Mouse (Mus musculus) erythroblast, adult 5-6 weeks (primary cell): ENCODE measurements around the gene Psmb5. TPM values are rescaled to one million over a fixed set of nuclear protein-coding genes. Genes with fewer than 3 reads are reported as not detected.

Experiments
- ATAC-seq: replicated peaks from 2 replicates; pipeline ENCODE4 v1.8.0; 2016; ENCODE audit warnings: moderate number of reproducible peaks, mild to moderate bottlenecking, moderate TSS enrichment, inconsistent platforms; ENCODE audit not compliant: poor library complexity, low FRiP score, severe bottlenecking
- total RNA-seq, 2 experiments: library from RNA; stranded (forward) in 1 of 2; stranded (reverse) in 1 of 2; fragments of 150-400 nt in 1 of 2; fragments of 200-764, 138-1000 nt in 1 of 2; gene quantifications; 2 replicates each; pipeline versions ENCODE4 v1.2.3 to v1.2.4; 2015 to 2017; ENCODE audit warnings: low replicate concordance in 2 of 2

The Psmb5 gene
- total RNA-seq, 2 experiments from 2014 or later = 12.9 to 47.7 TPM

DNA sequence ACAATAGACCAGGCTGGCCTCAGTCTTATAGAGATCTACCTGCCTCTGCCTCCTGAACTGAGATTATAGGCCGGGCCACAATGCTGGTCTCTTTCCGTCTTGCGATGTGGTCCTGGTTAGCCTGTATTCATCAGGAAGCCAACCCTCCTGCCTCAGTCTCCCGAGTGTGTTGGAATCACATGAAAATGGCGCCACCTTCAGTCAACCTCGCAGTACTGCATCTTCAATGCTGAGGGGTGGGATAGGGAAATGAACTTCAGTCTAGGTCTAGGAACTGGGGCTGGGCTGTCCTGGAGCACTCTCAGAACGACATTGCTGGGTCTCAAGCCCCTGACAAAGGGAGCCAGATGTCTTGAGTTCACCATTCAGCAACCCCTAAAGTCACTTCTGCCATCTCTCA lies 20.7 kb downstream of the Psmb5 start:
- no peak for ATAC-seq

DNA sequence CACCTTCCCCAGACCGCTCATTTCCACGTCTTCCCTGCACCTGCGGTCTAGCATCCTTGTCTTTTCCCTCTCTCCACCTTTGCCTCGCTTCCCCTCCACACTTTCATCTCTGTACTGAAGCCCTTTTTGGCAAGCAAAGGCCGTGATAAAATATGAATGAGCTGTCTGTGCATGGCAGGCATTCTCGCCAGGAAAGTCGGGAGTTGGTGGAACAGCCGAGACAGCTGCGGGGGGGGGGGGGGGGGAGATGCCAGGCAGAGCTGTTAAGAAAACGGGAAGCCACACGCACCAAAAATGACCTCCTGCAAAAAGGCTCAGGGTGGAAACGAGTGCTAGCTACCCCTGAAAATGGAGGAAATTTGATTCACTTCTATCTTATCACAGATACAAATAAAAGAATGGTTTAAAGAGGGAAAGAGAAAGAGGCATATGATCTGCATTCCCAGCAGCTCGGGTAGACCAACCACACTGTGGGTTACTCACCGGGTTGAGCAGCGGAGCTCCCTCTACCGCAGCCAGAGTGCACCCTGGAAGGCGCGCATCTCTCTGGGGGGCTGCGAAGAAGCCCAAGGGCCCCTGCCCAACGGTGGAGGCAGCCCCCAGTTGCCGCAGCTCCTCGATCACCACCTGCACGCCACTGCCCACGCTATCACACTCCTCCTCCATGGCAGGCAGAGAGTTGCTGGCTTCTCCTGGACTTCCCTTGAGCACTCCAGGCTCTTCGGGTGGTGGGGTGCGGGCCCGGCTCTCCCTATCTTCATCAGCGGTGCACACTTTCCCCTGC lies 23.0 kb downstream of the Psmb5 start:
- no peak for ATAC-seq

DNA sequence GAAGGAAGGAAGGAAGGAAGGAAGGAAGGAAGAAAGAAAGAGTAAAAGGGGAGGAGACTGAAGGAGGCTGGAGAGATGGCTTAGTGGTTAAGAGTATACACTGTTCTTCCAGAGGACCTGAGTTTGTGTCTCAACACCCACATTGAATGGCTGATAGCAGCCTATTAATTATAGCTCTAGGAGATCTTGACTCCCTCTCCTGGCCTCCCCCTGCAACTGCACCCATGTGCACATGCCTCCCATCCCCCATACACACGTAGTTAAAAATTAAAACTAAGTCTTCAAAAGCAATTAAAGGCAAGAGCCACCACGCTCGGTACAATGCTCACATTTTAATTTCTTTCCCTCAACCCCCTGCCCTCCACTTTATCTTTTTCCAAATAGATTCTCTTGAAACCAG lies 23.8 kb downstream of the Psmb5 start:
- ATAC-seq = peak; percentile 56; the same call in 1 of the 2 replicates

DNA sequence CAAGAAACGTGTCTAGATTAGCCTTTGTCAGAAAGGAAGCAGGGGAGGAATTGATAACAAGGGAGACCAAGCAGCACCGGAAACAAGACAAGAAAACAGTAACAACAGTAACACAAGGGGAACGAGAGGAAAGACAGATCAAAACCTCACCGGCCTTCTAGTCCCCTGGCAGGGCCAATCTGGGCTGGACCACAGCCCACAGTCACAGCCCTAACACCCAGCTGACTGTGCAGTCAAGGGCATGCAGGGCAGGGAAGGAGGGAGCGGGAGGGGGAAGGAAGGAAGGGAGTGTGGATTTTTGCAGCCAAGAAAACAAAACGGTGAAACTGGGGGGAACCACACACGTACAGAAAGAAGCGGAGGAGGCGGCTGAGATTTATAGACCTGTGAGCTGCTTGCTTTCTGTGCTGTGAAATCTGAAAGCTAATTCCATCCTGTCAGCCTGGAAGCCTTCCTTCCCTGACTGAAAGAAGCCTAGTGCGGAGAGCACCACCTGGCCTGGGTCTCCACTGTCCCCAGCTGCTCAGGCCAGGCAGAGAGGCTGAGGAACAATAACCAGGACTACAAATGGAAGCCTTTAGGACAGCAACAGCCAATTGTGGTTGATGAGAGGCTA lies 25.4 kb downstream of the Psmb5 start:
- no peak for ATAC-seq

DNA sequence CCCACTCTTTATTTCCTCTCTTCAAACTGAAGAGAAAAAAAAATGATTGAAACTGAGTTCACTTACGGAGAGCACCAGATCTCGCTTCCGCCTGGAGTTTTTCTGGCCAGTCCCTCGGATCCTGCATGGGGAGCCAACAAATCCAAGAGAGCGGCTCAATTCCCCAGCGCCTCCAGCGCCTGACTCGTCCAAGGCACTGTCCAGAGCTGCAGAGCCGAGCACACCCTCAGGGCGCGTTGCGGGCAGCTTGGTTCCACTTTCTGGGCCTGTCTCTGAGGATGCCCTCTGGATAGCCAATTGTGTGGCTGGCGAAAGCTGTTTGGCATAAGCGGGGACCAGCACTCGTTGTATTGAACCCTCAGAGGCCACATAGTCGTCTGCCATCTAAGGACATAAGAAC lies 26.8 kb downstream of the Psmb5 start:
- no peak for ATAC-seq

DNA sequence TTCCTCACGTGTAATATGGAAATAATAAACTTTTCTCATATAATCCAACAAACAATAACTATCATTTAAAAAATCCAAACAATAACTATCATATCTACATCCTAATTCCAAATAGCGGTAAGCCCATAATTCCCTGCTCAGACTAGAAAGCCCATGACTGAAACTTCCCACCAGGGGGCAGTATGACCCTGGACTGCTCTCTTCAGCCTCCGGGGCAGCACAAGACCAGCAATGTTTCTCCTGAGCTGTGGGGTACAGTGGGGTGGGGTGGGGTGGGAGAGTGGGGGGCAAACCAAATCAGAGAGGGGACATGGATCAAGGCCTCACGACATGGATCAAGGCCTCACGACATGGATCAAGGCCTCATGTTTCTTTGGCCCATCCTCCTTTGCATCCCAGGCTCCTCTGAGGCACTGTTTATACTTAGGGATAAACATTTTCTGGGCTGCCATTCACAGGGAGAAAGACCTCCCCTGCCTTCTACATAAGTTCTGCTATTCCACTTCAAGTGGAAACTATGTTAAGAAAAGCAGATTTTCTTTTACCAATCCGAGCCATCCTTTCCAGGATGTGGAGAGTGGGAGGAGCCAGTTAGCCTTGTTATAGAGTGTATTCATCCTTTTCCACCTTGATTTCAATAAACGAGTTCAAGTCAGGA lies 34.0 kb downstream of the Psmb5 start:
- ATAC-seq = peak; percentile 81

DNA sequence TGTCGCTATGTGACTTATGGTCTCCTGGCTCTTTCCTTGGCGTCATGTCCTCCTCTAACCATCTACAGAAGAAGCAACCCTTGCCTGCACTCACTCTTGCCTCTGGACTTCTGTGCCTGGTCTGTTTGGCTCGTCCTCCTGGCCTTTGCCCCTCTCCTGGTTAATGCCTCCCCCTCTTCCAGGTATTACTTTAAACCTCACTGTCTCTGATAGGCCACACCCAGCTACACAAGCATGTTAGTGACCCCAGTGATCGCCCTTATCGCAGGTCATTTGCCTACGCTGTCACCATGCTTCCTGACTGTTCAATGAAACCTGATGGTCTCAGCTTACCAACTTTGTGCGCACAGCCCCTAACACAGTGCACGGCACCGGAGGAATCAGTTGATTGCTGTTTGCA lies 35.3 kb downstream of the Psmb5 start:
- no peak for ATAC-seq

DNA sequence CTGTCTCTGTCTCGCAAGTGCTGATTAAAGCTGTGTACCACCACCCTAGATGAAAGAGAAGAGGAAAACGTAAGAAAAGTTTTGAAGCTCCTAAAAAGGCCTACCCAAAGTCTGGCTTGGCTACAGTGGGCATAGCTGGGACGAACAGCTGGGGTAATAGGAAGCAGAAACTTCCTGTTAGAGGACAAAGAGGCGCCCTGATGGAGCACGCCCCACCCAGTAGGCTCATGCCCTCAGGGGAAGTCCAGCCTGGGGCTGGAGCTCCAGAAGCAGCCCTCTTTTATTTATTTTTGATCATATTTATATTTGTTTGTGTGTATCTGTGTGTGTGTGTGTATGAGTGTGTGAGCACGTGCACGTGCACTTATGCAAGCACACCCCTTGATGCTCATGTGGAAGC lies 38.2 kb downstream of the Psmb5 start:
- ATAC-seq = no peak

DNA sequence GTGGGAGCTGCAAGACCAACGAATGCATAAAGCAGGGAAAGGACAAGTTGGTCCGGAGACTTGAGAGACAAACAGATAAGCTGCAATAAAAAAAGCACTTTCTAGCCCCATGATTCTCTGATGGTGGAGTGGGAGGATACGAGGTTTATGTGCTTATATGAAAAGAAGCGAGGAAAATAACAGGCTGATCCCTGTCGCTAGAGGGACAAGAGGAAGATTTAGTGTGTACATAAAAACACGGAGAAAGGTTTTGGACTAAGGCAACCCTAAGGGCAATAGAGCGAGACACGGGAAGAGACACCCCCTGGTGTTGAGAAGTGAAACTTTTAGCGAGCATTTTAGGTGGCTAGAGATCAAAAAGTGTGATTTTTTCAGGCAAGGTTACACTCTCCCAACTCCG lies 39.8 kb downstream of the Psmb5 start:
- 0 out of 2 replicates have a peak, but pooled peaks have one; percentile 38 for ATAC-seq

DNA sequence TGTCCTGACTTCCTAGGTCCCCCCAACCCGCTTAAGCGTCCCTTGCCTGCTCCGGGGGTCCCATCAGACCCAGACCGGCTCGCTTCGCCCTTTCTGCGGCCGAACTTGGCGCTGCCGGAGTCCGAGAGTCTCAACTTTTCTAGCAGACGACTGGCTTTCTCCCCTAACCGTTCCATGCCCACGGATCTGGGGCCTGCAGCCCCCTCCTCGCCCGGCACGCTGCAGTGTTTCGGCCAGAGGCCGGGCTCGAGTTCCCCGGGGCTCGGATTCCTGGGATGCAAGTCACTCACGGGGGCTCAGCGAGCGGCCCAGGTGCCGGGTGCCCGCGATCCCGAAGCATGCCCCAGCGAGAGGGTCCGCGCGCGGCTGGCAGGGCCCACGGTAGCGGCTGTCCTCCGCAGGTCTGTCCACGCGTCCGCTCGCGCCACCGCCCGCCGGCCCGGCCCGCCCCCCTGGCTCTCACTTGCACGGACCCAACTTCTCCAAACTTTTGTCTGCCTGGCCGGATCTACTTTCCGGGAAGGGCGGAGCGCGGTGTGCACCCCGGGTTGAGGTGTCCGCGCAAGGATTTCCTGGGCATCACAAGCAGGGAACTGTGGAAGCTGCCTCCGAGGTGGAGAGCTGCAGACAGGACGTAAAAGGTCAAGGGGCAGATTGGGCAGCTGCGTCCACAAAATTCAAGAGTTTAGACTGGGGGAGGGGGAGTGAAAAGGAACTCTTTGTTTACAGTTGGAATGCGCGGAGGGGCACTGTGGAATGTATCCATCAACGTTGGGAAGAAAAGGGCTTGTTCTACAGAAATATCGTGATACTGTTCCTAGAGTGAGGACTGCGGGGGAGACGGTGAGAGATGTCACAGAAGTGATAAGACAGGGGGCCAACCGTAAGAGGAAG lies 40.5 kb downstream of the Psmb5 start, which contains the start of gene Ajuba:
TSS of gene Ajuba (minus strand) at position 470 of the 894 bp plus-strand sequence.
- no peak for ATAC-seq

DNA sequence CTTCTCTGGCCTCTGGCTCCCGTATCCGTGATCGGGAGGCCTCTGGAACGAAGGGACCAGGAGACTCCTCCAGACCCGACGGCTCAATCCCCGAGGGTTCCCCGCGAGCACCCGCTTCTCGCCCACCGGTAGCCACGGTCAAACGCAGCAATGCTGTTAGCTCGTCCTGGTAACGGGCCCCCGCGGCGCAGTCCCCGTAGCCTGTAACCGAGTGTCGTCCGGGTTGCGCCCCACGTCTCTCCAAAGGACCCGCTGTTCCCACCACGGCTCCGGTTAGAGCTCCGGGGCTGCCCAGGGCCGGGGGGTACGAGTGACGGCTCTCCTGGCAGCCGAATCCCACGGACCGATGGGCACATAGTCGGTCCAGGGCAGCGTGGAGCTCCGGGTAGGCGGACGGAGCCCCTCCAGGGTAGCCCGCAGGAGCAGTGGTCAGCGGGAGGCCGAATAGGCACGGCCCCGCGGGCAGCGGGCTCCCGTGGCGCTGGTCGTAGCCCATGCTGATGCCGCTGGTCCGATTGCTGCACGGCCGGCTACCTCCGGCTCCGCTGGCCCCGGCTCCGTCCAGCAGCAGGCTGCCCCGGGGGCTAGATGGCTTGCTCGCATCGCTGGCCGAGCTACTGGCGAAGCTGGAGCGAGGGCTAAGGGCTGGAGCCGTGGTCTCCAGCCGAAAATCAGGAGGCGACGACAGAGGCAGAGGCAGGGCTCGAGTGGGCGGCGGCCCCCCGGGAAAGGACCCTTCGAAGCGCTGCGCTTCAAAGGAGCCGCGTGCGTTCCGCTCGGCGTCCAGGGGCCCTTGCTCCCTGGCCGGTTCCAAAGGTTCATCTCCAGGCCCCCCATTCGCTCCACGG lies 41.4 kb downstream of the Psmb5 start:
- ATAC-seq = no peak

DNA sequence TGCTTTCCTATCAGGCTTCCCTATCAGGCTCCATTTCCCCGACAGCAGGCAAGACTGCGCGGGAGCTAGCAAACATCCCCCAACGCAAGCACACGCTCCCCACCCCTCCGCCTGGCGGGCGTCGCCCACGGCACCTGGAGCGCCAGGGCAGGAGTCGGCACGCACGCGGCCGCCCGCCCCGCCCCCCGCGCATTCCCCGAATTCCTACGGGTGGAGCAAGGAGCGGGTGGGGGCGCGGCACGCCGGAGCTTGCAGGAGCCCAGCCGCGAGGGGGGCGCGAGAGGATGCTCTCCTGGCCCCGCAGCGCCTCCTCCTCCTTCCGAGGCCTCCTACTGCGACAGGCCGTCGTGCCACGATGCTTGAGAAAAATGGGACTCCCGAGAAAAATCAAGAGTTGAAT lies 42.2 kb downstream of the Psmb5 start:
- ATAC-seq = no peak

DNA sequence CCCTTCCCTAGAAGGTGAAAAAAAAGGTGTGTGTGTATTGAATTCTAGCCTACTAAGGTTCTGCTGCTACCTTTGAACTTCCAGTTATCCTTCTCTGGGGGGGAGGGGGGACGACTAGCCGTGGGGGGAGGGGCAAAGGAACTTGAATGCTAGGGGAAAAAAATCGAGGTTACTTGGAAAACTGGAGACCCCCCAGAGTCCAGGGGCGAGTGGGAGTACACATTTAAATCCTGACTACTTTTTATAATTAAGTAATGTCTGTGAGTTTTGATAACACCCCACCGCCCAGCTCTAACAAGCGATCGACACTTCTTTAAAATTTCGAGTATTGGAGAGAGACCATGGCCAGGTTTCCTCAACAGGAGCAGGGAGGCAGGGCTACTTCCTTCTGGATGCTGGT lies 42.8 kb downstream of the Psmb5 start:
- ATAC-seq = no peak

DNA sequence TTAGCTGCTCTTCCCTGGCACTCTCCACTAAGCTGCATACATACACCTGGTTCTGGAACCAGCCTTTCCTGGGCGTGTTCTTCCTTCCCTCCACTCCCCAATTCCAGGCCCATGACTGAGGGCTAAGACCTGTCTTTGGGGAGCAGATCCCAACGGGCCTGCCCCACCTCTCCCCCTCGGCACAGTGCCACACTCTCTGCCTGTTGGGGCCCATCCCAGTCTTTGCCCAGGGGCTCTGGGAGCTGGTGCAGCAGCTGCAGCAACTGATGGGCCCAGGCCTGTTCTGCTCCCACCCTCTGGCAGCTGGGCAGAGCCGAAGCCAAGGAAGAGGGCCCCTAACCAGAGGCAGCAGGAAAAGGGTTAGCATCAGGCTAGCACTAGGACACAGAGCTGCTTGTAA lies 43.6 kb downstream of the Psmb5 start:
- no peak for ATAC-seq

DNA sequence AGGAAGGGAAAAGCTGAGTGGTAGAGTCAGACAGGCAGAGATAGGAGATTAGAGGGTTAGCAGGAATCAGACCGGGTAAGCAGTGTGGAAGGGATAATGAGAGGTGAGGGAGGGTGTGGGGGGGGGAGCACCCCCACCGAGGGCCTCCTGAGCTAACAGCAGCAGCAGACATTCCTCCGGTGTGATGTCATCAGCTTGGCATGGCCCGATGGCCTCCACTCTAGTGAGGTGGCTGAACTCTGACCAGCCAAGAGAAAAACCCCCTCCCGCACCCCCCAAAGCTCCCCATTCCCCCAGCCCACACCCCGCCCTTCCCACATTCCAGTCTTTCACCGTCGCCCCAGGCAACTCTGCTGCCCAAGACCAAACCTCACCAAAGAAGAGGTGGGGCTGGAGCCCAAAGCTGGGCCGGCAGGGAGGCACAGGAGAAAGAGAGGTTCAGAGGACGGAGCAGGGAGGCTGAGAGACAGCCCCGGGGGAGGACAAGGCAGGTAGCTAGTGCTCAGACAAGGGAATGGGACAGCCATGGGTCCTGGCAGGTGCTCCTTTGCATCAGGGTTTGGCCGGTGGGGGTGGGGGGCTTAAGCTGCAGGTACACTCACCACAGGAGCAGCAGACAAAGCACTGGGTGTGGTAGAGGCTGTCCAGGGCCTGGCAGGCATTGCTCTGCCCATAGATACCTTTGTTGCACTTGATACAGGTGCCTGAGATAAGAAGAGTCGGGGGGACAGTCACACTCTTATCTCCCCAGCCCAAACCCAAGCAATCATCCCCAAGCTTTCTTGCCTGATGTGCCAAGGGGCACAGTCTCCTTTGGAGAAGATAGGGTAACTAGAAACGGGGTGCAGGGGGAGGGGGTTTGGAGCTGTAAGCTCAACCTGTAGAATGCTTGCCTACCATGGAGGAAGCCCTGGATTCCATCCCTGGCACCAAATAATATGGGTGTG lies 44.8 kb downstream of the Psmb5 start:
- no peak for ATAC-seq

DNA sequence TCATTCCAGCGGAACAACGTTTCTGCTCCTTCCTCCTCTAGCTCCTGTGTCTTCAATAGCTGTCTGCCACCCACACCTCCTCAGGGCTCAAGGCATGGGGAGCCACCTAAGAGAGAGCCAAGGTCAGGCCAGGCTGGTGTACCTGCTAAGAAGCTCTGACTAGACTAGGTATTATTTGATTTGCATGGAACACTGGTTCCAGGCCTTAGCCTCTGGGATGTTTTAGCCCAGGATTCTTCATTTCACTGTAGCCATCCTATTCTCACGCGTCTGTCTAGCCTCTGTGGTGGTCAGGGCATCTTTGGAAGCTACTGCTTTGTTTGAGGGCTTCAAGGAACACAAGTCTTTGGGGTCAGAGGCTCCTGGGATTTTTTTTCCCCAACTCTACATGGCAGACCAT lies 45.7 kb downstream of the Psmb5 start:
- ATAC-seq = no peak

DNA sequence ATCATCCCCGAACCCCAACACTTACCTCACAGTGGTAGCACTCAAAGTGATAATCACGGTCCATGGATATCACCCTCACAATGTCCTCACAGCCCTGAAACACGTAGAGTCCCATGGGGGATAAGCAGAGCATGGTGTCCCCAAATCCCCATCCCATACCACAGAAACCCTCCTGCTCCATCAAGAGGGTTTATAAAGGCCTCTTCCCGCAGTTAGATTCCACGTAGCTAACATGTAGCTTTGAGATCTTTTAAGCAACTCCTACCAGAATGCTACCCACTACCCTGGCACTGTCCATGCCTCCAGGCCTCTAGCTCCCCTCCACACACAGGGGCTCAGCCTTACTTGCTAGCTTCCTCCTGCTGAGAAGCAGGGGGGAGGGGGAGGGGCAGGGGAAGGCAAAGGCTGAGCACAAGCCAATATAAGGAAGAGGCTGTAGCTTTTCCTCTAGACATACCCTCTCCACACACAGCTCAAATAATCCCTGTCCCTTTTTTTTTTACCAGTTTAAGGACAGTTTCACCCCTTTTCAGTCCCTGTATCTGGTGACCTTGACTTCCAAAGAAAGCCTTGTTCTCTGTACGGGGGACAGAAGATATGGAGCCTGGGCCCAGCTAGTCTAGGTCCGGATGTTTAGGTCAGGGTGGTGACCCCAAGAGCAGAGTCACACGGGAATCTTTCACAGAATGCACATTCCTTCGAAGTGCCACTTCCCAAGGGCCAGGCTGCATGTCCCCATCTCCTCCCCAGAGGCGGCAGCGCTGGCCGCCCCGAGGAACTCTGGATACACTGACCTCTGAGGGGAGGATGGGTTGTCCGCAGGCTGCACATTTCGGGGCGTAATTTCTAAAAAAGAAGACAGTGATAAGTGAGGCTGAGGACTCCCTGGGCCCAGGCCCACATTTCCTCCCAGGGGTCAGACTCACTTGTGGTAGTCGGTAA lies 48.1 kb downstream of the Psmb5 start:
- ATAC-seq = no peak
